15 mouse cellular contexts compared by ENCODE assay signal in the genomic region with DNA sequence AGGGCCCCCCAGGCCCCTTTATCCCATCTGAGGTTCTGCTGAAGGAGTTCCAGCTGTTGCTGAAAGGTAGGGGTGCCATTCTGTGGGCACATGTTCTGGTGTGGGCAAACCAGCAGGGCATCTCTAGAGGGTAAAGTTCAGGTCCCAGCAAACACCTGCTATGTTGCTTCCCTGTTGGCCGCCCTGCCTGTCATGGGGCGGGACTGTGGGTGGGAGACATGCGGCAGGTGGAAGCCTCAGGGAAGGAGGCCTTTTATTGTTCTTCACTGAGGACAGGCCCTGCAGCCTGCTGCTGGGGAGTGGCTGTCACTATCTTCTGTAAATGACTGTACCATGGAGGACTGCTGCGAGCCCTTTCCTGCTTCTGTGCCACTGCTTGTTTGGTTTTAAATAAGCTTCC. TPM values are rescaled to one million over a fixed set of nuclear protein-coding genes. Genes with fewer than 3 reads are reported as not detected.
"Had no signal": no experiment of that assay in that cellular context is flagged by ENCODE, and none has a peak within 500 bp of the region (broad histone marks: within the 10 kb centered on the region; RNA-seq: fewer than 3 reads in every experiment).

No protein-coding gene starts in this region.

- H3K4me3 ChIP-seq: limb, embryonic 15.5 days; liver, embryonic 13.5 days; midbrain, embryonic 12.5 days; neural tube, embryonic 13.5 days had no signal

- H3K9ac ChIP-seq: limb, embryonic 15.5 days; liver, embryonic 13.5 days; midbrain, embryonic 12.5 days; neural tube, embryonic 13.5 days had no signal

- H3K27ac ChIP-seq: limb, embryonic 15.5 days; liver, embryonic 13.5 days; midbrain, embryonic 12.5 days; neural tube, embryonic 13.5 days had no signal

- H3K27me3 ChIP-seq: liver, embryonic 13.5 days had no signal

- DNase-seq: layer of hippocampus, adult 9-11 months; layer of hippocampus, postnatal 36 days; liver, embryonic 13.5 days; lung, adult 18-20 months; right cerebral cortex, postnatal 14 days; thymus, adult 2 months; thymus, postnatal 25 days had no signal

- ATAC-seq: inflammation-experienced regulatory T-cells, adult 6 months; midbrain, embryonic 16.5 days had no signal

- H3K9me3 ChIP-seq: limb, embryonic 15.5 days; liver, embryonic 13.5 days had no signal

- H3K4me2 ChIP-seq: limb, embryonic 15.5 days; liver, embryonic 13.5 days; midbrain, embryonic 12.5 days; neural tube, embryonic 13.5 days had no signal

RNA-seq across cellular contexts. Expression of a gene that starts 3.2 kb away (rescaled TPM):
- total RNA-seq: layer of hippocampus, adult 18-20 months; layer of hippocampus, postnatal 36 days had no signal
- polyA plus RNA-seq: inflammation-experienced regulatory T-cells, adult 6 months had no signal

RNA-seq across cellular contexts. Expression of a gene that starts 18.6 kb away (rescaled TPM):
- total RNA-seq: layer of hippocampus, postnatal 36 days had no signal
- polyA plus RNA-seq: inflammation-experienced regulatory T-cells, adult 6 months had no signal

RNA-seq across cellular contexts. Expression of a gene that starts 47.5 kb away (rescaled TPM):
- polyA plus RNA-seq: inflammation-experienced regulatory T-cells, adult 6 months; kidney, embryonic 14.5 days; liver, embryonic 13.5 days; lung, embryonic 16.5 days had no signal
